Mouse (Mus musculus) lung, postnatal 0 days (tissue): ENCODE measurements at regions not wholly inside any gene's neighbourhood (a gene's known extent, or its start where the extent isn't known, plus 50 kb on each side); places are given as distances from the start of the nearest gene placed in this dataset.
A peak's percentile ranks its signal among the peaks of the same experiment; 100 is the strongest.

Experiments
- ATAC-seq: fragments of 200-750 bp; cut with Nextera tagmentation; 2 replicates; pipeline ENCODE4 v1.8.0; 2017; ENCODE audit warnings: moderate library complexity
- DNase-seq: peaks from one replicate; pipeline ENCODE4 v3.0.0-alpha.2; 2016; ENCODE audit warnings: low spot score
- H3K27ac ChIP-seq: fragments of 300-500 bp; sonication (generic); 2 replicates; pipeline ENCODE4 v1.5.1; 2014; ENCODE audit warnings: antibody characterized with exemption, mild to moderate bottlenecking, low read length, mixed read lengths
- H3K27me3 ChIP-seq: fragments of 300-500 bp; sonication (generic); replicated peaks from 2 replicates; pipeline ENCODE4 v1.6.1; 2014; ENCODE audit warnings: low read length, mixed read lengths; ENCODE audit not compliant: insufficient read depth
- H3K36me3 ChIP-seq: fragments of 300-500 bp; sonication (generic); 2 replicates; pipeline ENCODE4 v1.6.1; 2014; ENCODE audit warnings: low read length, mixed read lengths; ENCODE audit not compliant: insufficient read depth
- H3K4me1 ChIP-seq: fragments of 300-500 bp; sonication (generic); 2 replicates; pipeline ENCODE4 v1.6.1; 2014; ENCODE audit warnings: antibody characterized with exemption, low read depth, low read length, mixed read lengths; ENCODE audit not compliant: insufficient read depth
- H3K4me2 ChIP-seq: fragments of 300-500 bp; sonication (generic); replicated peaks from 2 replicates; pipeline ENCODE4 v1.6.1; 2014; ENCODE audit warnings: low read depth, mild to moderate bottlenecking, low read length, moderate library complexity, mixed read lengths
- H3K4me3 ChIP-seq: fragments of 300-500 bp; sonication (generic); 2 replicates; pipeline ENCODE4 v1.5.1; 2014; ENCODE audit warnings: low read depth, low read length
- H3K9ac ChIP-seq: fragments of 300-500 bp; sonication (generic); replicated peaks from 2 replicates; pipeline ENCODE4 v1.6.1; 2014; ENCODE audit warnings: low read depth, mild to moderate bottlenecking
- H3K9me3 ChIP-seq: fragments of 300-500 bp; sonication (generic); 2 replicates; pipeline ENCODE4 v1.6.1; 2016; ENCODE audit warnings: low read length, mixed read lengths
- CTCF ChIP-seq: IDR thresholded peaks from 2 replicates; pipeline ENCODE4 v1.5.1; 2016; ENCODE audit warnings: antibody characterized with exemption, mild to moderate bottlenecking
- EP300 ChIP-seq: IDR thresholded peaks from 2 replicates; pipeline ENCODE4 v1.6.1; 2016; ENCODE audit warnings: antibody characterized with exemption, mild to moderate bottlenecking, control low read depth
- WGBS: fragments of 180-500 bp; shearing (Covaris S2); extraction: QIAGEN DNeasy Blood & Tissue Kit; methylation state at CpG from one replicate; pipeline ENCODE4 v1.1.7; 2014; 5-methylcytosine and 5-hydroxymethylcytosine counted together

DNA sequence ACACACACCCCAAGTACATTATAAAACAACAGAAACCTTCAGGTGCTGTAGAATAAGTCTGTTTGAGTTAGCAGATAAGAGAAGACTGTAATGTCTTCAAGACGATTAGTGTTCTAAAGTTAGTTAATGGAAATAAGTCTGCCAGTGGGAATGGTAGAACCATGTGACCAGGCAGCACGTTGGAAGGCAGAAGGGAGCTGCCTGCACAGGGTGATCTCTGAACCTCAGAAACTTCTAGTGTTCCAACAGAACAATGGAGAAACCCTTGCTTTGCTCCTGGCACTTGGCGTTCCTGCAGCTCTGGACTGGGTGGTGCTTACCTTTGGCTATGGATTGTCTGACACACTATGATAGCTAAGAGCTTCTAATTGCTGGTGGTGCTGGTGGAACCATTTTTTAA is 82.0 kb upstream of the Map3k1 start:
- H3K9ac ChIP-seq, result no peak overlapping the region
- no peaks in the 10 kb centered on the region for H3K4me1 ChIP-seq
- no peak for DNase-seq
- H3K36me3 ChIP-seq, result no peaks in the 10 kb centered on the region
- no peaks in the 10 kb centered on the region for H3K27me3 ChIP-seq
- ATAC-seq, result no peak
- no peak overlapping the region for H3K4me3 ChIP-seq
- no peaks in the 10 kb centered on the region for H3K9me3 ChIP-seq
- 54% methylated on average over 3 of the region's 3 CpGs for WGBS
- TF ChIP-seq CTCF, result no peak
- no peak for TF ChIP-seq EP300
- H3K4me2 ChIP-seq, result no peak overlapping the region
- no peak overlapping the region for H3K27ac ChIP-seq

DNA sequence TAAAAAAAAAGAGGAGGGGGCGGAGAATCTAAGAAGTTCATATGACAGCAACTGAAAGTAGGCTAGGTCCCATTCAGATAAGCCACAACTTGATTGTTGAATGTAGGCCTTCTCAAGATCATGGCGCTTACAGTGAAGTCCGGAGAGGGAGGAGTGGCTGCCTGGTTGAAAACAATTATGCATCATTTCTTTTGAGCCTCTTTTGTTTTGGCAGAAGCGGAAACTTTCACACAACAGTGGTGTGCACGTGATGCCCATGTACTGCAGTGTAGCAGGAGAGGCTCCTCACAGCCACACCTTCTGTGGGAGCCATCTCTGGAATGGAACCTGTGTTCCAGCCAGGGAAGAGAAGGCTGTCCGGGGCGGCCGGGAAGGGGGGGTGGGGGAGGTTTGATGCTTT is 83.3 kb upstream of the Map3k1 start:
- Histone ChIP-seq H3K9me3 (no peaks in the 10 kb centered on the region), H3K36me3 (no peaks in the 10 kb centered on the region), H3K4me2 (no peak overlapping the region), H3K4me3 (no peak overlapping the region), H3K27me3 (no peaks in the 10 kb centered on the region), H3K9ac (no peak overlapping the region), H3K4me1 (no peaks in the 10 kb centered on the region), H3K27ac (no peak overlapping the region)
- DNase-seq (no peak), ATAC-seq (no peak)
- 90% methylated on average over 8 of the region's 8 CpGs for WGBS
- TF ChIP-seq CTCF, result no peak
- no peak for TF ChIP-seq EP300

DNA sequence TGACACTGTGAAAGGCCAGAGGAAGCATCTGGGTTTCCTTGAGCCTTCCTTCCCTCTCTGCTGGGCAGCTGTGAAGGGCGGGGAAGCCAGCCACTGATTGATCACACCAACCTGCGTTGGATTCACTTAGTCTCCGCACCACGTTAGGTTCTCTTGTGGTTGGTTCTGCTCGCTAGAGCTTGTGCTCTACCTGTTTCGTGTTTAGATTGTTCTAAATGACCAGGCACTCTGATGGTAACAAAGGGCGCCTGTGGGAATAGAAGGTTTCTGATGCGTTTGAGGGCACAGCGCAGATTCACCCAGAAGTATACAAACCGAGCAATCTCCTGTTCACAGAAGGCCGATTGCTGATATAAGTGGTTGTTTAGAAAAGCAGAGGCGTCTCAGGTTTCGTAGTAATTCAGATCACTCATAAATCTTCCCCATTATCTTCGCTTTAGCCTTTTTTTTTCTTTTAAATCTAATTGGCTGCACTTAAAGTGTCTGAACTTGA is 84.5 kb upstream of the Map3k1 start:
- ATAC-seq, result no peak
- WGBS, result 30% methylated on average over 14 of the region's 14 CpGs
- no peak overlapping the region for H3K4me3 ChIP-seq
- no peaks in the 10 kb centered on the region for H3K36me3 ChIP-seq
- H3K9me3 ChIP-seq, result no peaks in the 10 kb centered on the region
- no peak for TF ChIP-seq EP300
- TF ChIP-seq CTCF, result no peak
- H3K4me2 ChIP-seq, result no peak overlapping the region
- no peak for DNase-seq
- H3K27me3 ChIP-seq, result no peaks in the 10 kb centered on the region
- no peaks in the 10 kb centered on the region for H3K4me1 ChIP-seq
- no peak overlapping the region for H3K27ac ChIP-seq
- no peak overlapping the region for H3K9ac ChIP-seq

DNA sequence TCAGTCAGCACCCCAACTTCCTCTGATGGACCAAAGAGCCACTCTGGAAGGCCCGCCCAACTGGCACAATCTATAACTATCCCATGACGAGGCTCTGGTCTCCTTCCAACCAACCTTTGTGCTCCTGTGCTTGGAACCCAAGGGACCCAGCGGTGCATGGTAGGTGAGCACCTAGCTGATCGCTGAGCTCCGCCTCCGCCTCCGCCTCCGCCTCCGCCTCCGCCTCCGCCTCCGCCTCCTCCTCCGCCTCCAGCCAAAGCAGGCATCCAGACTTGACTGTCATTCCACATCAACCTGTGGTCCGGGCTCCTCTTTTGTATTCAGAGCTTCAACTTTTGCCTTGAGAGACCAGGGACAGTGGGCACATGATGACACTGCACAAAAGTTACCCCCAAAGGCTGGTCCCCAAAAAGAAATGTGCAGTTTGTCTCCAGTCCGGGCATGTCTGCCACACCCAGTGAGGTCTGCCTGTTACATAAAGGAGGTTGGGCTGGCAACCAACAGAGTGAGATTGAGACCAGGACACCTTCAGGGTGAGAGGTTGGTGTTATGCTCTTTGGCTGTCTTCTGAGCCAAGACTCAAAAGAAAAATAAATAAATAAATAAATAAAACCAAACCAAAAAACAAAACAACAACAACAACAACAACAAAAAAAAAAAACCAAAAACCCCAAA is 86.1 kb upstream of the Map3k1 start:
- H3K27me3 ChIP-seq, result no peaks in the 10 kb centered on the region
- DNase-seq (no peak), ATAC-seq (no peak)
- no peaks in the 10 kb centered on the region for H3K9me3 ChIP-seq
- H3K4me1 ChIP-seq, result no peaks in the 10 kb centered on the region
- TF ChIP-seq EP300, result no peak
- no peak for TF ChIP-seq CTCF
- peak overlapping the region; percentile 25; the same call in 1 of the 2 replicates for H3K4me2 ChIP-seq
- H3K4me3 ChIP-seq, result no peak overlapping the region
- 77% methylated on average over 15 of the region's 15 CpGs for WGBS
- H3K36me3 ChIP-seq, result no peaks in the 10 kb centered on the region
- no peak overlapping the region for H3K27ac ChIP-seq
- no peak overlapping the region for H3K9ac ChIP-seq

DNA sequence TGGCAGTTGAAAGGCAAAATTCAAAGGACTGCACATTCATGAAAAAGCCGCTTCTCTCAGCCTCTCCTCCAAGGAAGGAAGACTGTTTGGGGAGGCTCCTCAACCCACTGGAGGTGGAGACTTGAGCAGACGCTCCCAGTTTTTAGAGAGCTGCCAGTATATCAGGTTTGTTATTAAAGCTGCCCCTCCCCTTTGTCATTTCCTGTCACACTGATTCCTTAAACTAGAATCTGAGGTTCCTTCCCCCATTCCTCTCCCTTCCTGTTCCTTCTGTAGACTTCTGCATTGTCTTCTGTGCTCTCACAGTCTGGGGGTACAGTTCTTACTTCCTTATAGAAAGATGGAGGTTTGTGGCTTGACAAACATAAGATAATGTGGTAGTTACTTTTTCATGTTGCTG is 87.5 kb upstream of the Map3k1 start:
- H3K9me3 ChIP-seq, result no peaks in the 10 kb centered on the region
- 2% methylated on average over 2 of the region's 2 CpGs for WGBS
- no peaks in the 10 kb centered on the region for H3K36me3 ChIP-seq
- H3K4me1 ChIP-seq, result no peaks in the 10 kb centered on the region
- H3K27me3 ChIP-seq, result no peaks in the 10 kb centered on the region
- no peak overlapping the region for H3K4me2 ChIP-seq
- TF ChIP-seq EP300 (no peak), CTCF (no peak)
- DNase-seq (peak; percentile 40), ATAC-seq (no peak)
- no peak overlapping the region for H3K27ac ChIP-seq
- no peak overlapping the region for H3K4me3 ChIP-seq
- H3K9ac ChIP-seq, result no peak overlapping the region

DNA sequence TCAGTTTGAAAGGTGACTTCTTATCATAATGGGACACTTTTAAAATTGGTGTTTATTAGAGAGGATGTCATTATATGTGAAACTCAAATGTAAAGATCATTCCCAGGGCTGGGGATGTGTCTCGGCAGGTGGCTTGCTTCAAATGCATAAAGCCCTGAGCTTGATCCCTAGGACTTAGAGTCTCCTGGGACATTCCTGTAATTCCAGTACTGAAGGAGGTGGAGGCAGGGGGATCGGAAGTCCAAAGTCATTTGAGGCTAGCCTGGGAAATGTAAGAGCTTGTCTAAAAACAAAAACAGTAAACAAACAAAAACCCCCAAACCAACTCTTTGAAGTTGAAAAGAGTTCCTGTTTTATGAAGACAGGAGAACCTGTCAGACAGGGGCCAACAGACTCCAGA is 94.6 kb upstream of the Map3k1 start:
- ATAC-seq (no peak), DNase-seq (no peak)
- H3K4me2 ChIP-seq, result no peak overlapping the region
- no peaks in the 10 kb centered on the region for H3K36me3 ChIP-seq
- no peak overlapping the region for H3K9ac ChIP-seq
- H3K27me3 ChIP-seq, result no peaks in the 10 kb centered on the region
- no peaks in the 10 kb centered on the region for H3K4me1 ChIP-seq
- H3K27ac ChIP-seq, result no peak overlapping the region
- no peak for TF ChIP-seq CTCF
- no peak for TF ChIP-seq EP300
- H3K4me3 ChIP-seq, result no peak overlapping the region
- no peaks in the 10 kb centered on the region for H3K9me3 ChIP-seq
- WGBS, result 58% methylated on average over 2 of the region's 2 CpGs

DNA sequence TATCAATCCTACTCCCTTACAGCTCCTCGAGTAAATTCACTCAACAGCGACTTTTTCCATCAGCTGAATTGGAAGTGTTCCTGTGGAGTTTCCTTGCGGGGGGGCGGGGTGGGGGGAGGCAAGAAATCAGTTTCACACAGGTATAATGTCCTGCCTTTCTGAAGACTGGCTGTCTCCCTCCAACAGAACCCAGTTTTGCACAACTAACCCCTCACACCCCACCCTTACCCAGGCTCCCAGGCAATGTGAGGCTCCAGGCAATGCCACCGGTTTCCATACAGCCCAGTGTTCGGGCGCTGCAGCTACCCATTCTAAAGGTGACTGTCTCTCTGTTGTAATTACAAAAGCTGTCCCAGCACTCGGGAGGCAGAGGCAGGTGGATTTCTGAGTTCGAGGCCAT is 95.1 kb upstream of the Map3k1 start:
- Histone ChIP-seq H3K9me3 (no peaks in the 10 kb centered on the region), H3K4me3 (no peak overlapping the region), H3K4me1 (no peaks in the 10 kb centered on the region), H3K27ac (no peak overlapping the region), H3K36me3 (no peaks in the 10 kb centered on the region), H3K9ac (no peak overlapping the region), H3K4me2 (no peak overlapping the region), H3K27me3 (no peaks in the 10 kb centered on the region)
- ATAC-seq (no peak), DNase-seq (no peak)
- 66% methylated on average over 9 of the region's 9 CpGs for WGBS
- no peak for TF ChIP-seq CTCF
- TF ChIP-seq EP300, result no peak
